Mouse (Mus musculus): ENCODE data around the gene Mrps18c. TPM values are rescaled to one million over a fixed set of nuclear protein-coding genes. Genes with fewer than 3 reads are reported as not detected.

The Mrps18c gene
- polyA plus RNA-seq, 1 experiment from 2014 or later, result 146 TPM

- Histone ChIP-seq H3K9me3 (ENCODE audit: control insufficient read depth, low read length) (no peaks in the 10 kb centered on the region), H3K4me1 (replicated peaks; ENCODE audit: control insufficient read depth, insufficient read depth, low read length) (no peaks in the 10 kb centered on the region), H3K9ac (replicated peaks; ENCODE audit: low read depth, low read length) (no peak overlapping the region), H3K27ac (ENCODE audit: low read length) (no peak overlapping the region), H3K27me3 (replicated peaks; ENCODE audit: control insufficient read depth, insufficient read depth, low read length) (no peaks in the 10 kb centered on the region), H3K36me3 (ENCODE audit: control insufficient read depth, insufficient read depth) (peaks cover 27% of the 10 kb centered on the region), H3K4me2 (ENCODE audit: low read length) (no peak overlapping the region), H3K4me3 (replicated peaks; ENCODE audit: low read length) (no peak overlapping the region)
- no peak for ATAC-seq
- WGBS, result 95% methylated on average over 13 of the region's 13 CpGs
Observed at GRCm38 (mm10) chr5:100775778-100776404, 22.5 kb upstream of the Mrps18c start.

GRCm38 (mm10) chr5:100776900-100777299 is 21.5 kb upstream of the Mrps18c start:
- Histone ChIP-seq H3K9me3 (ENCODE audit: control insufficient read depth, low read length) (no peaks in the 10 kb centered on the region), H3K27ac (ENCODE audit: low read length) (no peak overlapping the region), H3K4me1 (replicated peaks; ENCODE audit: control insufficient read depth, insufficient read depth, low read length) (no peaks in the 10 kb centered on the region), H3K4me2 (ENCODE audit: low read length) (no peak overlapping the region), H3K27me3 (replicated peaks; ENCODE audit: control insufficient read depth, insufficient read depth, low read length) (no peaks in the 10 kb centered on the region), H3K36me3 (ENCODE audit: control insufficient read depth, insufficient read depth) (peaks cover 30% of the 10 kb centered on the region), H3K9ac (replicated peaks; ENCODE audit: low read depth, low read length) (no peak overlapping the region), H3K4me3 (replicated peaks; ENCODE audit: low read length) (no peak overlapping the region)
- 96% methylated on average over 5 of the region's 5 CpGs for WGBS
- no peak for ATAC-seq

GRCm38 (mm10) chr5:100779002-100779401 is 19.4 kb upstream of the Mrps18c start:
- no peak overlapping the region for H3K27ac ChIP-seq (ENCODE audit: low read length)

GRCm38 (mm10) chr5:100787527-100787926 is 10.9 kb upstream of the Mrps18c start:
- H3K27me3 ChIP-seq (replicated peaks; ENCODE audit: control insufficient read depth, insufficient read depth, low read length), result no peaks in the 10 kb centered on the region

More at GRCm38 (mm10) chr5:100779002-100779401, 19.4 kb upstream of the Mrps18c start:
- no peak overlapping the region for H3K4me2 ChIP-seq (ENCODE audit: low read length)
- H3K4me1 ChIP-seq (replicated peaks; ENCODE audit: control insufficient read depth, insufficient read depth, low read length), result no peaks in the 10 kb centered on the region
- no peaks in the 10 kb centered on the region for H3K27me3 ChIP-seq (replicated peaks; ENCODE audit: control insufficient read depth, insufficient read depth, low read length)
- H3K9me3 ChIP-seq (ENCODE audit: control insufficient read depth, low read length), result no peaks in the 10 kb centered on the region
- H3K9ac ChIP-seq (replicated peaks; ENCODE audit: low read depth, low read length), result no peak overlapping the region
- ATAC-seq, result no peak
- 96% methylated on average over 13 of the region's 13 CpGs for WGBS
- H3K36me3 ChIP-seq (ENCODE audit: control insufficient read depth, insufficient read depth), result peaks cover 27% of the 10 kb centered on the region
- no peak overlapping the region for H3K4me3 ChIP-seq (replicated peaks; ENCODE audit: low read length)

GRCm38 (mm10) chr5:100792261-100792660 is 6.2 kb upstream of the Mrps18c start:
- WGBS, result 93% methylated on average over 7 of the region's 7 CpGs
- Histone ChIP-seq H3K27me3 (replicated peaks; ENCODE audit: control insufficient read depth, insufficient read depth, low read length) (no peaks in the 10 kb centered on the region), H3K27ac (ENCODE audit: low read length) (no peak overlapping the region), H3K4me3 (replicated peaks; ENCODE audit: low read length) (no peak overlapping the region), H3K9ac (replicated peaks; ENCODE audit: low read depth, low read length) (no peak overlapping the region), H3K4me1 (replicated peaks; ENCODE audit: control insufficient read depth, insufficient read depth, low read length) (peaks cover under 1% of the 10 kb centered on the region; the same call in 1 of the 2 replicates), H3K9me3 (ENCODE audit: control insufficient read depth, low read length) (no peaks in the 10 kb centered on the region), H3K36me3 (ENCODE audit: control insufficient read depth, insufficient read depth) (peaks cover 24% of the 10 kb centered on the region), H3K4me2 (ENCODE audit: low read length) (no peak overlapping the region)
- no peak for ATAC-seq

More at GRCm38 (mm10) chr5:100787527-100787926, 10.9 kb upstream of the Mrps18c start:
- Histone ChIP-seq H3K9ac (replicated peaks; ENCODE audit: low read depth, low read length) (no peak overlapping the region), H3K4me3 (replicated peaks; ENCODE audit: low read length) (no peak overlapping the region), H3K9me3 (ENCODE audit: control insufficient read depth, low read length) (no peaks in the 10 kb centered on the region), H3K4me1 (replicated peaks; ENCODE audit: control insufficient read depth, insufficient read depth, low read length) (no peaks in the 10 kb centered on the region), H3K36me3 (ENCODE audit: control insufficient read depth, insufficient read depth) (peaks cover 27% of the 10 kb centered on the region), H3K27ac (ENCODE audit: low read length) (no peak overlapping the region), H3K4me2 (ENCODE audit: low read length) (no peak overlapping the region)
- no peak for ATAC-seq
- WGBS, result 94% methylated on average over 9 of the region's 9 CpGs

GRCm38 (mm10) chr5:100794084-100794483 is 4.3 kb upstream of the Mrps18c start:
- Histone ChIP-seq H3K36me3 (ENCODE audit: control insufficient read depth, insufficient read depth) (peaks cover 20% of the 10 kb centered on the region), H3K27ac (ENCODE audit: low read length) (no peak overlapping the region), H3K9me3 (ENCODE audit: control insufficient read depth, low read length) (no peaks in the 10 kb centered on the region), H3K4me1 (replicated peaks; ENCODE audit: control insufficient read depth, insufficient read depth, low read length) (peaks cover 9% of the 10 kb centered on the region), H3K4me3 (replicated peaks; ENCODE audit: low read length) (no peak overlapping the region), H3K9ac (replicated peaks; ENCODE audit: low read depth, low read length) (no peak overlapping the region), H3K4me2 (ENCODE audit: low read length) (no peak overlapping the region), H3K27me3 (replicated peaks; ENCODE audit: control insufficient read depth, insufficient read depth, low read length) (no peaks in the 10 kb centered on the region)
- 82% methylated on average over 5 of the region's 5 CpGs for WGBS
- no peak for ATAC-seq

GRCm38 (mm10) chr5:100818341-100818740 is 19.9 kb downstream of the Mrps18c start:
- no peak for ATAC-seq
- H3K27me3 ChIP-seq (replicated peaks; ENCODE audit: control insufficient read depth, insufficient read depth, low read length), result no peaks in the 10 kb centered on the region
- WGBS, result 89% methylated on average over 4 of the region's 4 CpGs

GRCm38 (mm10) chr5:100819568-100820480 is 21.4 kb downstream of the Mrps18c start:
- peak overlapping the region; percentile 87 for H3K4me3 ChIP-seq (replicated peaks; ENCODE audit: low read length)
- ATAC-seq, result no peak
- peak overlapping the region; percentile 93 for H3K9ac ChIP-seq (replicated peaks; ENCODE audit: low read depth, low read length)
- no peaks in the 10 kb centered on the region for H3K9me3 ChIP-seq (ENCODE audit: control insufficient read depth, low read length)
- peaks cover 3% of the 10 kb centered on the region; the same call in 1 of the 2 replicates for H3K4me1 ChIP-seq (replicated peaks; ENCODE audit: control insufficient read depth, insufficient read depth, low read length)
- H3K36me3 ChIP-seq (ENCODE audit: control insufficient read depth, insufficient read depth), result 0 out of 2 replicates have a peak, but pooled peaks cover under 1% of the 10 kb centered on the region
- no peak overlapping the region; the same call in 1 of the 2 replicates for H3K27ac ChIP-seq (ENCODE audit: low read length)
- no peaks in the 10 kb centered on the region for H3K27me3 ChIP-seq (replicated peaks; ENCODE audit: control insufficient read depth, insufficient read depth, low read length)
- peak overlapping the region; percentile 96 for H3K4me2 ChIP-seq (ENCODE audit: low read length)
- WGBS, result 27% methylated on average over 16 of the region's 16 CpGs

More at GRCm38 (mm10) chr5:100818341-100818740, 19.9 kb downstream of the Mrps18c start:
- H3K36me3 ChIP-seq (ENCODE audit: control insufficient read depth, insufficient read depth), result 0 out of 2 replicates have a peak, but pooled peaks cover 3% of the 10 kb centered on the region
- no peak overlapping the region for H3K27ac ChIP-seq (ENCODE audit: low read length)
- H3K9me3 ChIP-seq (ENCODE audit: control insufficient read depth, low read length), result no peaks in the 10 kb centered on the region
- no peak overlapping the region for H3K4me2 ChIP-seq (ENCODE audit: low read length)
- no peak overlapping the region for H3K4me3 ChIP-seq (replicated peaks; ENCODE audit: low read length)
- H3K9ac ChIP-seq (replicated peaks; ENCODE audit: low read depth, low read length), result no peak overlapping the region
- H3K4me1 ChIP-seq (replicated peaks; ENCODE audit: control insufficient read depth, insufficient read depth, low read length), result peaks cover 3% of the 10 kb centered on the region; the same call in 1 of the 2 replicates
